Mouse (Mus musculus) hindbrain, embryonic 15.5 days (tissue): ENCODE measurements at regions not wholly inside any gene's neighbourhood (a gene's known extent, or its start where the extent isn't known, plus 50 kb on each side); places are given as distances from the start of the nearest gene placed in this dataset.

Source experiments
- ATAC-seq: fragments of 200-750 bp; cut with Nextera tagmentation; 2 replicates; pipeline ENCODE4 v1.8.0; 2017; ENCODE audit warnings: low read depth, moderate number of reproducible peaks, moderate TSS enrichment; ENCODE audit not compliant: low FRiP score
- H3K27ac ChIP-seq: fragments of 300-500 bp; sonication (generic); replicated peaks from 2 replicates; pipeline ENCODE4 v1.5.1; 2015; ENCODE audit warnings: mild to moderate bottlenecking, inconsistent platforms
- H3K27me3 ChIP-seq: fragments of 300-500 bp; sonication (generic); 2 replicates; pipeline ENCODE4 v1.6.1; 2015; ENCODE audit warnings: control low read depth, inconsistent platforms
- H3K36me3 ChIP-seq: fragments of 300-500 bp; sonication (generic); 2 replicates; pipeline ENCODE4 v1.6.1; 2015; ENCODE audit warnings: control low read depth, inconsistent platforms
- H3K4me1 ChIP-seq: fragments of 300-500 bp; sonication (generic); replicated peaks from 2 replicates; pipeline ENCODE4 v1.6.1; 2015; ENCODE audit warnings: control low read depth, inconsistent platforms
- H3K4me2 ChIP-seq: fragments of 300-500 bp; sonication (generic); 2 replicates; pipeline ENCODE4 v1.6.1; 2015; ENCODE audit warnings: moderate library complexity, mild to moderate bottlenecking, inconsistent platforms
- H3K4me3 ChIP-seq: fragments of 300-500 bp; sonication (generic); 2 replicates; pipeline ENCODE4 v1.5.1; 2015; ENCODE audit warnings: mild to moderate bottlenecking, inconsistent platforms
- H3K9ac ChIP-seq: fragments of 300-500 bp; sonication (generic); 2 replicates; pipeline ENCODE4 v1.6.1; 2015; ENCODE audit warnings: inconsistent platforms
- H3K9me3 ChIP-seq: fragments of 300-500 bp; sonication (generic); 2 replicates; pipeline ENCODE4 v1.6.1; 2016; ENCODE audit warnings: control low read depth, inconsistent platforms
- WGBS: fragments of 180-500 bp; shearing (Covaris S2); methylation state at CpG from one replicate; pipeline ENCODE4 v1.1.7; 2015; 5-methylcytosine and 5-hydroxymethylcytosine counted together

DNA sequence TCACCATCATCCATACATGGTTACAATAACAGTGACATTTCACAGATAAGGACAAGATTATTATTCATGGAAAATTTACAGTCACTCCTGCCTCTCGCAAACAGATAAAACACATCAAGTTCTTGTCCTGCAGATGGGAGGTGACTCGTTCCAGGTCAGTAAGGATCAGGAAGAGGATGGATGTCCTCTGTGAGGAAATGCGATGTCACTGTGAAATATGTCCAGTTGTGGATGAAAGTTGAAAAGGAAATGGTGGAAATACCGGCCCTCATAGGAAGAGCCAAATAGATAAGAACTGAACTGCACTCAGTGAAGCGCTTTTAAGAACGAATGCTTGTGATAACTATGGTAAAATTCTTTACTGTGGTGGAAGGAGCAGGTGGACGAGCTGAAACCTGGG, 255.8 kb downstream of the Gm11146 start:
- Histone ChIP-seq H3K4me2 (no peak overlapping the region), H3K36me3 (no peaks in the 10 kb centered on the region), H3K27me3 (no peaks in the 10 kb centered on the region), H3K9ac (no peak overlapping the region), H3K4me3 (no peak overlapping the region), H3K4me1 (no peaks in the 10 kb centered on the region), H3K27ac (no peak overlapping the region), H3K9me3 (no peaks in the 10 kb centered on the region)
- 76% methylated on average over 7 of the region's 7 CpGs for WGBS
- no peak for ATAC-seq

DNA sequence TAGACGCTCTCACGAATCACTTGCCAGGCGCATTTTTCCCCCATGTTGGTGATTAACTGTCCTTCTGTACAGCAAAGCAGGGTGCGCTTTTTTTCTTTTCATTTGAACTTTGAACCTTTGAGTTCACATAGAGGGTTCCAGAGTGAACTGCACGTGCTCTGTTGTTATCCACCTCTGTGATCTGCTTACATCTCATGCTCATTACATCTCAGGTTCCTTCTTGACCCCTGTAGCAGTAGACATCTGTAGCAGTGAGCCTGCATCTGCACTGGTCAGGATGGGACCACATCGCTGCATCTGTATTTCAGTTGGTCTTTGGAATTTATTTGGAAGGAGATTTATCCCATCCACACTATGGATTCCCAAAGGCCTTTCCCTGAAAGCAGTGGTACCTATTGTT, 269.6 kb downstream of the Gm11146 start:
- Histone ChIP-seq H3K4me3 (no peak overlapping the region), H3K36me3 (no peaks in the 10 kb centered on the region), H3K4me1 (peaks cover 27% of the 10 kb centered on the region), H3K4me2 (peak overlapping the region; percentile 34), H3K27ac (no peak overlapping the region; the same call in 1 of the 2 replicates), H3K9ac (no peak overlapping the region), H3K9me3 (no peaks in the 10 kb centered on the region), H3K27me3 (no peaks in the 10 kb centered on the region)
- no peak for ATAC-seq
- 38% methylated on average over 6 of the region's 6 CpGs for WGBS

DNA sequence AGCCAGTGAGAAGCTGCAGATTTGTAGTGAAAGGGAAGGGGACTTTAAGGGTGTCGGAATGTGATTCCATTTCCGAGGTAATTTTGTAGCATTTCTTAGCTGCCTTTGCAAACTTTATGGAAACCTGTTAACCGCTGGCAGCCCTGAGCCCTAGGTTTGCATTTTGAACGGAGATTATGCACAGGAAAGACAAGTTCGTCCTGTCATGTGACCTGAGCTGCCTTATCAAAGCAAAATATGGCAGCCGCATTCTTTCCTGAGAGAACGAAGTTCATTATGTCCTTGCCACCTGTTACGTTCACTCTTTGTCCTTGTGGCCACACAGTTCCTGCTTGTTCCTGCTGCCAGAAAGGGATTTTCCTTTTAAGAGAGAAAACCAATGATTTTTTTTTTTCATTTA, 270.9 kb downstream of the Gm11146 start:
- no peak for ATAC-seq
- peak overlapping the region; percentile 25; the same call in 1 of the 2 replicates for H3K9ac ChIP-seq
- WGBS = 9% methylated on average over 8 of the region's 8 CpGs

DNA sequence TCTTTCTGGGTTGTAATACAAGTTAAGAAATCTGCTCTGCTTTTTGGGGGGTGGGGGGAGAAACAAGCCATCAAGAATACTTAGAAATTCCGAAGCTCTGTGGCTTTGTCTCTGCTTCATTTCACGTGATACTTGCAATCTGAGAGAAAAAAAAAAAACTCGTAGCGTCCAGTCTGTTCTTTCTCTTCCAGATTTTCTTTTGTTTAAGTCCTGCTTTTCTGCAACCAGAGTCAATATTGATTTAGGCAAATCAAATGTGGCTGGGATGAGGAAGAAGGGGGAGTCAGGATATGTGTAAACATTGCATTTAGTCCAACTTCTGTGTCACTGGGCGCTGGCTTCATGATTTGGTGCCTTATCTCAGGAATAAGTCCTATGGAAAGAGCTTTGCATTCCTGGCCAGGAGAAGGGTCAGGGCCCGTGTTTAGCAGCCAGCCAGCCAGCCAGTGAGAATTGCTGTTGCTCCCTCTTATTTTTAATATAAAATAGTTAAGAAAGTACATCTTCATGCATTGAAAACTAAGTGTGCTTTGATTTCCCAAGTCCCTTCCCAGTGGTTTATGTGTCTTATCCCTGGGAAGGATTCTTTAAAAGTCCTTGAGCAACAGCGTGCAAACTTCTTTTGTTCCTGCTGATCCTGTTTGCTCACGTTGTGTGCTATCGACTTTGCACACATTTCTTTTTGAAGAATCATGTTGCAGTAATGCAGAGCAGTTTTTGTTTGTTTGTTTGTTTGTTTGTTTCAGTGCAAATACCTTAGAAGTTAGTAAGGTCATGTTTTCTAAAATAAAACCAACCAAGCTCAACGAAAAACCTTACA, 272.0 kb downstream of the Gm11146 start:
- WGBS = 13% methylated on average over 10 of the region's 10 CpGs
- no peaks in the 10 kb centered on the region for H3K27me3 ChIP-seq
- H3K4me1 ChIP-seq = peaks cover 27% of the 10 kb centered on the region
- no peaks in the 10 kb centered on the region for H3K9me3 ChIP-seq
- H3K9ac ChIP-seq = peak overlapping the region; percentile 39; the same call in 1 of the 2 replicates
- H3K4me2 ChIP-seq = peak overlapping the region; percentile 49
- no peaks in the 10 kb centered on the region for H3K36me3 ChIP-seq
- peak overlapping the region; percentile 41 for H3K4me3 ChIP-seq
- ATAC-seq = no peak
- peak overlapping the region; percentile 86 for H3K27ac ChIP-seq

More for the DNA sequence above, 270.9 kb downstream of the Gm11146 start:
- Histone ChIP-seq H3K27ac (peak overlapping the region; percentile 62), H3K4me3 (peak overlapping the region; percentile 41), H3K36me3 (no peaks in the 10 kb centered on the region), H3K4me1 (peaks cover 27% of the 10 kb centered on the region), H3K9me3 (no peaks in the 10 kb centered on the region), H3K27me3 (no peaks in the 10 kb centered on the region), H3K4me2 (peak overlapping the region; percentile 49)

DNA sequence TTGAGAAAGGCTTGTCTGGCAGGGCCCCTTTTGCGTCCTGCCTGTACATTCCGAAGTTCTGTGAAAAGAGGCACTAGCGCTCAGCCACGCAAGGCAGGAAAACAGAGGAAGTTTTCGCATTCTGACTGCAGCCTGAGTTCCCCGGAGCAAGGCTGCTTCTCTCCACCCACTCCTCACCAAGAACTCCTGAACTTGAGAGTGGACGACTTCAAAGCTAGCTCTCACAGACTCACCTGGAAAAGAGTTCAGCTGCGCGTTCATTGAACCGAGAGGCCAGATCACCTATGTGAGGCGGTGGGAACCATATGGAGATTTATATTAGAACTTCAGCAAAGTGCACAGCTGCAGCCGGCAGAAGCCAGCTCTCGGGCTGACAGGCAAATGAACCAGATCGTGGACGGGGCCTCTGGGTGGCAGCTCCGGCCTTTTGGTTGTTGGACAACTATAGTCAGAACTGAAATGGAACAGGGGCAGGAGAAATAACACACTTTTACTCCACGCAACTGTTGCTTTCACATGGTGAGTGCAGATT, 272.7 kb downstream of the Gm11146 start:
- Histone ChIP-seq H3K27ac (peak overlapping the region; percentile 86), H3K27me3 (no peaks in the 10 kb centered on the region), H3K4me3 (peak overlapping the region; percentile 41), H3K4me2 (peak overlapping the region; percentile 49), H3K9me3 (no peaks in the 10 kb centered on the region), H3K9ac (peak overlapping the region; percentile 39), H3K4me1 (peaks cover 27% of the 10 kb centered on the region), H3K36me3 (no peaks in the 10 kb centered on the region)
- ATAC-seq = peak; percentile 76
- 5% methylated on average over 17 of the region's 17 CpGs for WGBS

DNA sequence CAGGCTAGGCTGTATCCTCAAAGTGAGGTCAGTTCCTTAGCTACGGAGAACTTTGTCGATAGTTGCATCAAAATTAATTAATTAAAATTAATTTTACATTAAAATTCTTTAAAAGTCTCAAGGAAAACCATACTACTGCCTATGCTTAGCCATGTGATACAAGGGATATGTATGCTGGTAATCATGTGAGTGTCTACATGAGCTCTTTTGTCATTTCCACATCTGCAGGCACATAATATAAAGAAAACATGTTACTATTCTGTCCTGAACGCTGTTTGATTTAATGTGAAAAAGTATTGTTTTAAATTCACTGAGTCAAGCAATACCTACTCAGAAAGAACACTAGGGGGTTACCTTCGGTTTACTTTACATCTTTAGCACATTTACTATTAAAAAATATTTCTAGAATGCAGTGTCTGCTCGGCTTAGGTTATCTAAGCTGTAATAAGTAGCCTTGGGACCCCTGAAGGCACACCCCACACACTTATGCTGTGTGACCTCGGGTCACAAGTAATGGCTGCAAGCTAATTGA, 273.2 kb downstream of the Gm11146 start:
- Histone ChIP-seq H3K27me3 (no peaks in the 10 kb centered on the region), H3K4me1 (peaks cover 27% of the 10 kb centered on the region), H3K36me3 (no peaks in the 10 kb centered on the region), H3K27ac (peak overlapping the region; percentile 86), H3K4me2 (peak overlapping the region; percentile 49), H3K9ac (no peak overlapping the region; the same call in 1 of the 2 replicates), H3K9me3 (no peaks in the 10 kb centered on the region), H3K4me3 (peak overlapping the region; percentile 41)
- WGBS = 22% methylated on average over 6 of the region's 6 CpGs
- ATAC-seq = peak; percentile 4; the same call in 1 of the 2 replicates

DNA sequence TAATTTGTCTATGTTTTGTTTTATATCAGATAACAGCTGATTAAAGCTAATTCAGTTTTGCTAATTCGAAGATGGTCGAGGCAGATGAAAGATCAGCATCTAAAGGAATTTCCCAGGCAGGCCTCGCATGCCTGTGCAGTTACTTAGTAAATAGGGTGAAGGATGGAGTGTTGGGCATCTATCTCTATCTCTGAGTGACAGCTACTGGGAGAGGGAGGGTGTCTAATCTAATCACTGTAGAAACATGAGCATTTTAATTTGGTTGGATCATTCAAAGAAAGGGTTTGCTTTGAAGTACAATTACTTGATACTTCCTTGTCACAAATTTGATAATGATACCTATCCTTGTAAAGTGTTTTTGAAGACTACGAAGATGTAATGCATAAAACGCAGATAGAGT, 273.8 kb downstream of the Gm11146 start:
- 44% methylated on average over 5 of the region's 5 CpGs for WGBS
- H3K9me3 ChIP-seq = no peaks in the 10 kb centered on the region
- H3K27ac ChIP-seq = no peak overlapping the region
- H3K9ac ChIP-seq = no peak overlapping the region
- peaks cover 27% of the 10 kb centered on the region for H3K4me1 ChIP-seq
- H3K4me2 ChIP-seq = peak overlapping the region; percentile 49
- no peaks in the 10 kb centered on the region for H3K36me3 ChIP-seq
- H3K4me3 ChIP-seq = no peak overlapping the region
- H3K27me3 ChIP-seq = no peaks in the 10 kb centered on the region
- no peak for ATAC-seq

DNA sequence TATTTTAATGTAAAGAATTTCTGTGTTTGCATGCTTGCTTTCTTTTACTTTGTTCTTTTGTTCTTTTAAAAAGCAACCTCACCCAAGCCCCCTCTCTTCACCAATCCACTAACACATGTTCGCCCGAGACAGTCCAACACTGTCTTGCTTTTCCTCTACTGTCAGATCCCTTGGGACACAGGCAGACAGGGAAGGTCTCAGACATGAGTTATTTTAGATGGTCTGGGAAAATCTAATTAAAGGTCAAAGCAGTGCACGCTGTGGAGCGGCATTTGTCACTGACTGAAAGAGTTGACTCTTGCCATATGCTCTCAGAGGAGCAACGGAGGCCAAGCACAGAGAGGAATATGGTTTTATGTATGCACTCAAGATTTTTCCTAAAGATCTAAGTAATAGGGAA, 279.6 kb downstream of the Gm11146 start:
- no peak overlapping the region for H3K27ac ChIP-seq
- H3K27me3 ChIP-seq = no peaks in the 10 kb centered on the region
- H3K36me3 ChIP-seq = no peaks in the 10 kb centered on the region
- no peak overlapping the region for H3K4me3 ChIP-seq
- ATAC-seq = peak; percentile 51; the same call in 1 of the 2 replicates
- peaks cover 3% of the 10 kb centered on the region; the same call in 1 of the 2 replicates for H3K4me1 ChIP-seq
- H3K9ac ChIP-seq = no peak overlapping the region
- no peak overlapping the region for H3K4me2 ChIP-seq
- WGBS = 15% methylated on average over 5 of the region's 5 CpGs
- no peaks in the 10 kb centered on the region for H3K9me3 ChIP-seq

DNA sequence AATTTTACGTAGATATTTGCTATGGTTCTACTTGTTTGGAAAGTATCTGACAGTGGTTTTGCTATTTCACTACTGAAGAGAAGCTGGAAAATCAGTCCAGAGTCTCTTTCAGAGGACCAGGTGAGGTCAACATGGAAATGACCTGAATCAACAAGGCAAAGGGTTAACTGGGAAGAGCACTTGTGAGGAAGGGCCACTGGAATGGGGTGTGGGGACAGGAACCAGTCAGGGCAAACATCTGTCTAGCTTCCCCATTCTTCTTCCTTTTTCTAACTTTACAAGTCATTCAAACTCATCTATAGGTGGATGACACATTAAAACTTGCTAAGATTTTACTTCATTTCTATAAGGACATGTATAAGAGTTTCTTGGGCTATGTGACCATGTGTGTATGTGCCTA, 283.7 kb downstream of the Gm11146 start:
- Histone ChIP-seq H3K4me2 (no peak overlapping the region), H3K27me3 (no peaks in the 10 kb centered on the region), H3K27ac (no peak overlapping the region), H3K9me3 (no peaks in the 10 kb centered on the region), H3K9ac (no peak overlapping the region), H3K36me3 (peaks cover 1% of the 10 kb centered on the region; the same call in 1 of the 2 replicates), H3K4me1 (peaks cover 3% of the 10 kb centered on the region; the same call in 1 of the 2 replicates), H3K4me3 (no peak overlapping the region)
- no peak for ATAC-seq
- 98% methylated on average over 1 of the region's 1 CpGs for WGBS

DNA sequence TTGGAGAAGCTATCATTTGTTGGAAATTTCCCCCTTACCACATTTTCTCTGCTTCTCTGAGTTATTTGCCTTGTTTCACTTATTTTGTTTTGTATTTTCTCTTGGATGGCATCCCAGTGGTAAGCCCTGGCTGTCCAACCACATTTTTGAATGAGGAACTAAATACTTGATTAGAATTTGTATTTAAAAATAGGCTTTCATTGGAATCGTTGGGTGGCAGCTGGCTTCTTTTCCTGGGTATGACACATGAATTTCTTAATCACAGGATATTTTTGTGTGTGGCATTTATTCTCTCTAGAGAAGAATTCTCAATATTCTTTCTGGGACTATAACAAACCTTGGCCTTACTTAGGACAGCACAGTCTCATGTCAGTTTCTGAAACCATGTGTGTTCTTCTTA, 286.5 kb downstream of the Gm11146 start:
- WGBS = 74% methylated on average over 1 of the region's 1 CpGs
- Histone ChIP-seq H3K4me1 (no peaks in the 10 kb centered on the region), H3K36me3 (peaks cover 7% of the 10 kb centered on the region; the same call in 1 of the 2 replicates), H3K4me2 (no peak overlapping the region), H3K27me3 (no peaks in the 10 kb centered on the region), H3K9ac (no peak overlapping the region), H3K4me3 (no peak overlapping the region), H3K27ac (no peak overlapping the region), H3K9me3 (no peaks in the 10 kb centered on the region)
- ATAC-seq = no peak

DNA sequence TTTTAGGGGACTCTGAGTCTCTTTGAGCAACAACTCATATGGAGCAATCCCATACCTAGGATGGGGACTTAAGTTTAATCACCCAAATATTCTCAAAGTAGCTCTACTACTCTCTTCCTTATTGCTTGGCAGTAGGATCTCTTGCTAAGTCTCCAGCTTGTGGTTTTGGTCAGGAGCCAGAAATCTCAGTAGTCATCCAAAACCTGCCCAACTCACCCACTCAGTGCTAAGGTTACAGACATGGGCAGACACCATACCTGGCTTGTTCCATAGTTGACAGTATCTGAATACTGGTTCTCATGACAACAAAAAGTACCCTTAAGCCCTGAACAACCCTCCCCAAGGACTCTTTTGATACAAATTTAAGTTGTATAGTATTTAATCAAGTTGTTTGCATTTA, 288.7 kb downstream of the Gm11146 start:
- ATAC-seq = no peak
- no peaks in the 10 kb centered on the region for H3K27me3 ChIP-seq
- H3K36me3 ChIP-seq = peaks cover 7% of the 10 kb centered on the region; the same call in 1 of the 2 replicates
- H3K9ac ChIP-seq = no peak overlapping the region
- H3K9me3 ChIP-seq = no peaks in the 10 kb centered on the region
- H3K4me3 ChIP-seq = no peak overlapping the region
- H3K27ac ChIP-seq = no peak overlapping the region
- no peaks in the 10 kb centered on the region for H3K4me1 ChIP-seq
- H3K4me2 ChIP-seq = no peak overlapping the region
